Mouse (Mus musculus) heart, embryonic 10.5 days (tissue): Measurements from ENCODE around the gene Ergic1. TPM values are rescaled to one million over a fixed set of nuclear protein-coding genes. Genes with fewer than 3 reads are reported as not detected.

Experiments
- DNase-seq: peaks from one replicate; pipeline ENCODE4 v3.0.0-alpha.2; 2017; ENCODE audit warnings: low spot score
- H3K27ac ChIP-seq: fragments of 300-500 bp; sonication (generic); 2 replicates; pipeline ENCODE4 v1.5.1; 2016; ENCODE audit warnings: mild to moderate bottlenecking
- H3K27me3 ChIP-seq: fragments of 300-500 bp; sonication (generic); 2 replicates; pipeline ENCODE4 v1.6.1; 2016; ENCODE audit warnings: mild to moderate bottlenecking; ENCODE audit not compliant: poor library complexity, insufficient read depth, severe bottlenecking
- H3K36me3 ChIP-seq: fragments of 300-500 bp; sonication (generic); 2 replicates; pipeline ENCODE4 v1.6.1; 2016; ENCODE audit warnings: mild to moderate bottlenecking, moderate library complexity
- H3K4me1 ChIP-seq: fragments of 300-500 bp; sonication (generic); 2 replicates; pipeline ENCODE4 v1.6.1; 2016; ENCODE audit warnings: mild to moderate bottlenecking
- H3K4me3 ChIP-seq: fragments of 300-500 bp; sonication (generic); 2 replicates; pipeline ENCODE4 v1.5.1; 2016; ENCODE audit warnings: mild to moderate bottlenecking, moderate library complexity
- H3K9me3 ChIP-seq: fragments of 300-500 bp; sonication (generic); 2 replicates; pipeline ENCODE4 v1.6.1; 2016; ENCODE audit warnings: mild to moderate bottlenecking, moderate library complexity
- WGBS: fragments of 180-500 bp; shearing (Covaris S2); methylation state at CpG from one replicate; pipeline ENCODE4 v1.1.7; 2016; 5-methylcytosine and 5-hydroxymethylcytosine counted together
- polyA plus RNA-seq: library from polyadenylated mRNA; unstranded; fragments of >200 nt; fragmentation: Nextera tagmentation; extraction: Ambion mirVana; gene quantifications from 2 replicates; pipeline ENCODE4 v1.2.1, GENCODE M21; 2016

Gene Ergic1
- polyA plus RNA-seq, 1 experiment from 2014 or later = 150 TPM

GRCm38 (mm10) chr17:26528751-26529150, 32.5 kb upstream of the Ergic1 start:
- H3K4me1 ChIP-seq = peaks cover 35% of the 10 kb centered on the region
- no peak overlapping the region for H3K4me3 ChIP-seq
- no peaks in the 10 kb centered on the region for H3K36me3 ChIP-seq
- H3K27me3 ChIP-seq = no peaks in the 10 kb centered on the region
- H3K27ac ChIP-seq = no peak overlapping the region
- no peaks in the 10 kb centered on the region for H3K9me3 ChIP-seq
- no peak for DNase-seq
- WGBS = 80% methylated on average over 6 of the region's 6 CpGs

GRCm38 (mm10) chr17:26529791-26530241, 31.5 kb upstream of the Ergic1 start:
- Histone ChIP-seq H3K27me3 (no peaks in the 10 kb centered on the region), H3K4me3 (no peak overlapping the region), H3K27ac (peak overlapping the region; percentile 80), H3K4me1 (peaks cover 42% of the 10 kb centered on the region), H3K9me3 (no peaks in the 10 kb centered on the region), H3K36me3 (no peaks in the 10 kb centered on the region)
- no peak for DNase-seq
- 75% methylated on average over 5 of the region's 5 CpGs for WGBS

- H3K27ac ChIP-seq = peak overlapping the region; percentile 80
- no peaks in the 10 kb centered on the region for H3K9me3 ChIP-seq
These were observed 30.7 kb upstream of the Ergic1 start for GRCm38 (mm10) chr17:26530590-26531081.

GRCm38 (mm10) chr17:26531395-26532027, 29.8 kb upstream of the Ergic1 start:
- peaks cover 58% of the 10 kb centered on the region for H3K4me1 ChIP-seq
- no peaks in the 10 kb centered on the region for H3K9me3 ChIP-seq
- H3K36me3 ChIP-seq = no peaks in the 10 kb centered on the region
- no peak for DNase-seq
- WGBS = 88% methylated on average over 7 of the region's 7 CpGs
- no peaks in the 10 kb centered on the region for H3K27me3 ChIP-seq
- no peak overlapping the region for H3K4me3 ChIP-seq
- H3K27ac ChIP-seq = peak overlapping the region; percentile 80

More at GRCm38 (mm10) chr17:26530590-26531081, 30.7 kb upstream of the Ergic1 start:
- peak; percentile 86 for DNase-seq
- H3K4me3 ChIP-seq = no peak overlapping the region; the same call in 1 of the 2 replicates
- H3K4me1 ChIP-seq = peaks cover 51% of the 10 kb centered on the region
- no peaks in the 10 kb centered on the region for H3K27me3 ChIP-seq
- 30% methylated on average over 3 of the region's 3 CpGs for WGBS
- H3K36me3 ChIP-seq = no peaks in the 10 kb centered on the region

GRCm38 (mm10) chr17:26532476-26533045, 28.7 kb upstream of the Ergic1 start:
- 54% methylated on average over 4 of the region's 4 CpGs for WGBS
- H3K36me3 ChIP-seq = no peaks in the 10 kb centered on the region
- H3K9me3 ChIP-seq = no peaks in the 10 kb centered on the region

GRCm38 (mm10) chr17:26533871-26534372, 27.4 kb upstream of the Ergic1 start:
- WGBS = 80% methylated on average over 5 of the region's 5 CpGs
- no peak overlapping the region for H3K4me3 ChIP-seq
- H3K36me3 ChIP-seq = no peaks in the 10 kb centered on the region
- no peaks in the 10 kb centered on the region for H3K27me3 ChIP-seq
- DNase-seq = no peak
- H3K4me1 ChIP-seq = peaks cover 61% of the 10 kb centered on the region
- H3K27ac ChIP-seq = peak overlapping the region; percentile 62; the same call in 1 of the 2 replicates
- H3K9me3 ChIP-seq = no peaks in the 10 kb centered on the region

More at GRCm38 (mm10) chr17:26532476-26533045, 28.7 kb upstream of the Ergic1 start:
- Histone ChIP-seq H3K27ac (peak overlapping the region; percentile 62), H3K4me1 (peaks cover 58% of the 10 kb centered on the region), H3K4me3 (no peak overlapping the region), H3K27me3 (no peaks in the 10 kb centered on the region)
- no peak for DNase-seq

GRCm38 (mm10) chr17:26534695-26535094, 26.6 kb upstream of the Ergic1 start:
- Histone ChIP-seq H3K27ac (peak overlapping the region; percentile 71), H3K4me1 (peaks cover 56% of the 10 kb centered on the region), H3K9me3 (no peaks in the 10 kb centered on the region), H3K27me3 (no peaks in the 10 kb centered on the region), H3K4me3 (no peak overlapping the region), H3K36me3 (no peaks in the 10 kb centered on the region)
- DNase-seq = peak; percentile 84
- WGBS = 67% methylated on average over 5 of the region's 5 CpGs

GRCm38 (mm10) chr17:26535251-26536136, 25.8 kb upstream of the Ergic1 start:
- H3K27me3 ChIP-seq = no peaks in the 10 kb centered on the region
- peak overlapping the region; percentile 71 for H3K27ac ChIP-seq
- H3K36me3 ChIP-seq = no peaks in the 10 kb centered on the region
- H3K9me3 ChIP-seq = no peaks in the 10 kb centered on the region
- no peak for DNase-seq
- WGBS = 56% methylated on average over 7 of the region's 7 CpGs
- H3K4me1 ChIP-seq = peaks cover 49% of the 10 kb centered on the region
- H3K4me3 ChIP-seq = no peak overlapping the region

GRCm38 (mm10) chr17:26537722-26538471, 23.4 kb upstream of the Ergic1 start:
- Histone ChIP-seq H3K4me3 (no peak overlapping the region; the same call in 1 of the 2 replicates), H3K27ac (peak overlapping the region; percentile 29; the same call in 1 of the 2 replicates), H3K27me3 (no peaks in the 10 kb centered on the region), H3K36me3 (no peaks in the 10 kb centered on the region), H3K4me1 (peaks cover 29% of the 10 kb centered on the region), H3K9me3 (no peaks in the 10 kb centered on the region)
- DNase-seq = peak; percentile 86
- 41% methylated on average over 6 of the region's 6 CpGs for WGBS

- 89% methylated on average over 5 of the region's 5 CpGs for WGBS
- no peak overlapping the region for H3K4me3 ChIP-seq
- H3K36me3 ChIP-seq = no peaks in the 10 kb centered on the region
- H3K4me1 ChIP-seq = peaks cover 24% of the 10 kb centered on the region
- no peak for DNase-seq
- H3K27me3 ChIP-seq = no peaks in the 10 kb centered on the region
- no peaks in the 10 kb centered on the region for H3K9me3 ChIP-seq
- no peak overlapping the region for H3K27ac ChIP-seq
These were observed 21.2 kb upstream of the Ergic1 start for GRCm38 (mm10) chr17:26540083-26540482.

GRCm38 (mm10) chr17:26544319-26544963, 16.8 kb upstream of the Ergic1 start:
- 0 out of 2 replicates have a peak overlapping the region, but pooled peaks have one; percentile 9 for H3K27ac ChIP-seq
- peaks cover 28% of the 10 kb centered on the region for H3K4me1 ChIP-seq
- H3K27me3 ChIP-seq = peaks cover 4% of the 10 kb centered on the region
- no peaks in the 10 kb centered on the region for H3K36me3 ChIP-seq
- WGBS = 63% methylated on average over 8 of the region's 8 CpGs
- no peaks in the 10 kb centered on the region for H3K9me3 ChIP-seq
- H3K4me3 ChIP-seq = no peak overlapping the region
- no peak for DNase-seq
